Mouse (Mus musculus) adrenal gland, postnatal 14 days (tissue): ENCODE results near the gene Tmem273. TPM values are rescaled to one million over a fixed set of nuclear protein-coding genes. Genes with fewer than 3 reads are reported as not detected.
A peak's percentile ranks its signal among the peaks of the same experiment; 100 is the strongest.

Experiments used
- DNase-seq: peaks from one replicate; pipeline ENCODE4 v3.0.0; 2021; ENCODE audit warnings: mixed read lengths
- total RNA-seq: library from RNA; stranded (reverse); gene quantifications from 2 replicates; pipeline ENCODE4 v1.2.3, GENCODE M21; 2021

The Tmem273 gene
- total RNA-seq, 1 experiment from 2014 or later = 1.4 TPM

- peak; percentile 68 for DNase-seq
Observed at GRCm38 (mm10) chr14:32859831-32860569, 74.2 kb downstream of the Tmem273 start.

- DNase-seq = peak; percentile 29
Observed at GRCm38 (mm10) chr14:32861149-32861581, 75.4 kb downstream of the Tmem273 start.

GRCm38 (mm10) chr14:32861656-32862055 lies 75.9 kb downstream of the Tmem273 start:
- DNase-seq = no peak

GRCm38 (mm10) chr14:32865331-32865730 lies 79.6 kb downstream of the Tmem273 start:
- no peak for DNase-seq

Other genes starting within 250 kb of the Tmem273 start
- 0.67 and 0.75 TPM in 2 replicates for gene Prrxl1, start 186.6 kb upstream of the Tmem273 start, total RNA-seq
- 0.11 and 0.49 TPM in 2 replicates for gene 3425401B19Rik, start 100.7 kb upstream of the Tmem273 start, total RNA-seq
- not detected in 2 replicates for gene Fam170b, start 48.0 kb downstream of the Tmem273 start, total RNA-seq
- 18.0 and 18.2 TPM in 2 replicates for gene Vstm4, start 70.8 kb downstream of the Tmem273 start, total RNA-seq
- gene Lrrc18, start 205.4 kb downstream of the Tmem273 start, total RNA-seq = 0.48 and 0.60 TPM in 2 replicates